Mouse (Mus musculus) MEL (cell line): ENCODE results near the gene Stab2. TPM values are rescaled to one million over a fixed set of nuclear protein-coding genes. Genes with fewer than 3 reads are reported as not detected.

Experiments used
- DNase-seq: peaks from one replicate; pipeline ENCODE4 v3.0.0; 2011; ENCODE audit warnings: low read depth, low spot score
- H3K27ac ChIP-seq: 2 replicates; pipeline ENCODE4 v1.5.1; 2012; ENCODE audit warnings: low read depth, mild to moderate bottlenecking, control low read depth, low read length, moderate library complexity; ENCODE audit not compliant: control insufficient read depth
- H3K27me3 ChIP-seq, 2 experiments: fragments of 150-350 bp in 1 of 2; sonication (generic) in 1 of 2; 2 replicates each; pipeline ENCODE4 v1.6.1; 2012; ENCODE audit warnings: low read length in 2 of 2, mild to moderate bottlenecking in 2 of 2, improper control_type of control experiment in 1 of 2, moderate library complexity in 1 of 2; ENCODE audit not compliant: insufficient read depth in 2 of 2, control insufficient read depth in 1 of 2
- H3K36me3 ChIP-seq, 2 experiments: 2 replicates each; pipeline ENCODE4 v1.6.1; 2012 to 2014; ENCODE audit warnings: low read length in 2 of 2, improper control_type of control experiment in 1 of 2, inconsistent platforms in 1 of 2, mild to moderate bottlenecking in 1 of 2; ENCODE audit not compliant: insufficient read depth in 2 of 2, control insufficient read depth in 1 of 2
- H3K4me1 ChIP-seq, 2 experiments: fragments of 150-350 bp in 1 of 2; sonication (generic) in 1 of 2; 2 replicates each; pipeline ENCODE4 v1.6.1; 2012; ENCODE audit warnings: low read length in 2 of 2, improper control_type of control experiment in 1 of 2, mild to moderate bottlenecking in 1 of 2; ENCODE audit not compliant: insufficient read depth in 2 of 2, control insufficient read depth in 1 of 2
- H3K4me3 ChIP-seq, 2 experiments: fragments of 150-350 bp in 1 of 2; sonication (generic) in 1 of 2; 2 replicates each; pipeline ENCODE4 v1.5.1; 2012; ENCODE audit warnings: low read depth in 2 of 2, low read length in 2 of 2, mild to moderate bottlenecking in 2 of 2, moderate library complexity in 2 of 2, control low read depth in 1 of 2, improper control_type of control experiment in 1 of 2; ENCODE audit not compliant: control insufficient read depth in 1 of 2, insufficient read depth in 1 of 2
- H3K79me2 ChIP-seq: 2 replicates; pipeline ENCODE4 v1.6.1; 2012; ENCODE audit warnings: mild to moderate bottlenecking, low read length, moderate library complexity; ENCODE audit not compliant: control insufficient read depth, poor library complexity, insufficient read depth
- H3K9ac ChIP-seq: 2 replicates; pipeline ENCODE4 v1.6.1; 2012; ENCODE audit warnings: low read depth, mild to moderate bottlenecking, control low read depth, low read length, moderate library complexity; ENCODE audit not compliant: control insufficient read depth, poor library complexity, severe bottlenecking
- H3K9me3 ChIP-seq: fragments of 150-350 bp; sonication (generic); replicated peaks from 2 replicates; pipeline ENCODE4 v1.6.1; 2012; ENCODE audit warnings: mild to moderate bottlenecking, low read length, improper control_type of control experiment, moderate library complexity; ENCODE audit not compliant: insufficient read depth
- BHLHE40 ChIP-seq: IDR thresholded peaks from 2 replicates; pipeline ENCODE4 v1.6.1; 2012; ENCODE audit warnings: low read depth, mild to moderate bottlenecking, inconsistent platforms, low read length, improper control_type of control experiment, borderline replicate concordance
- CHD2 ChIP-seq: IDR thresholded peaks from 2 replicates; pipeline ENCODE4 v1.6.1; 2011; ENCODE audit warnings: low read length, improper control_type of control experiment
- CTCF ChIP-seq, 3 experiments: IDR thresholded peaks in 2 of 3; conservative IDR thresholded peaks in 1 of 3; 2 replicates each; pipeline ENCODE4 v1.5.1; 2011 to 2012; ENCODE audit warnings: low read length in 3 of 3, low read depth in 2 of 3, mild to moderate bottlenecking in 2 of 3, improper control_type of control experiment in 1 of 3, inconsistent platforms in 1 of 3, mixed read lengths in 1 of 3, moderate library complexity in 1 of 3; ENCODE audit not compliant: control insufficient read depth in 1 of 3, insufficient read depth in 1 of 3, poor library complexity in 1 of 3, severe bottlenecking in 1 of 3
- EP300 ChIP-seq, 2 experiments: IDR thresholded peaks; 2 replicates each; pipeline ENCODE4 v1.6.1; 2011; ENCODE audit warnings: improper control_type of control experiment in 2 of 2, low read length in 2 of 2, low read depth in 1 of 2, mild to moderate bottlenecking in 1 of 2
- GABPA ChIP-seq: IDR thresholded peaks from 2 replicates; pipeline ENCODE4 v1.6.1; 2012; ENCODE audit warnings: low read depth, mild to moderate bottlenecking, inconsistent platforms, low read length, improper control_type of control experiment, moderate library complexity
- JUND ChIP-seq: IDR thresholded peaks from 2 replicates; pipeline ENCODE4 v1.6.1; 2011; ENCODE audit warnings: low read depth, mild to moderate bottlenecking, improper control_type of control experiment, low read length
- KAT2A ChIP-seq: conservative IDR thresholded peaks from 2 replicates; pipeline ENCODE4 v1.6.1; 2012; ENCODE audit warnings: low read depth, low read length, improper control_type of control experiment, inconsistent platforms
- MAFK ChIP-seq: IDR thresholded peaks from 2 replicates; pipeline ENCODE4 v1.6.1; 2011; ENCODE audit warnings: low read depth, mild to moderate bottlenecking, low read length, improper control_type of control experiment, borderline replicate concordance
- MEF2A ChIP-seq: IDR thresholded peaks from 2 replicates; pipeline ENCODE4 v1.6.1; 2014; ENCODE audit warnings: low read depth, mild to moderate bottlenecking, inconsistent platforms, low read length, improper control_type of control experiment; ENCODE audit not compliant: poor library complexity, insufficient replicate concordance, severe bottlenecking; ENCODE audit errors: extremely low read depth
- MXI1 ChIP-seq: IDR thresholded peaks from 2 replicates; pipeline ENCODE4 v1.6.1; 2011; ENCODE audit warnings: mild to moderate bottlenecking, low read depth, low read length, improper control_type of control experiment
- POLR2AphosphoS5 ChIP-seq: IDR thresholded peaks from 2 replicates; pipeline ENCODE4 v1.6.1; 2012; ENCODE audit warnings: low read depth, borderline replicate concordance, mild to moderate bottlenecking, inconsistent platforms, low read length, moderate library complexity, mixed read lengths
- RCOR1 ChIP-seq: IDR thresholded peaks from 2 replicates; pipeline ENCODE4 v1.6.1; 2012; ENCODE audit warnings: low read depth, mild to moderate bottlenecking, inconsistent platforms, low read length, improper control_type of control experiment
- SMC3 ChIP-seq: IDR thresholded peaks from 2 replicates; pipeline ENCODE4 v1.6.1; 2011; ENCODE audit warnings: low read depth, low read length, improper control_type of control experiment
- TAL1 ChIP-seq: IDR thresholded peaks from 2 replicates; pipeline ENCODE4 v1.6.1; 2012; ENCODE audit warnings: mild to moderate bottlenecking, inconsistent platforms, low read length, moderate library complexity, mixed read lengths
- UBTF ChIP-seq: IDR thresholded peaks from 2 replicates; pipeline ENCODE4 v1.6.1; 2012; ENCODE audit warnings: low read depth, mild to moderate bottlenecking, inconsistent platforms, low read length, improper control_type of control experiment, moderate library complexity, borderline replicate concordance; ENCODE audit not compliant: insufficient read depth
- ZC3H11A ChIP-seq: IDR thresholded peaks from 2 replicates; pipeline ENCODE4 v1.6.1; 2012; ENCODE audit warnings: low read depth, mild to moderate bottlenecking, inconsistent platforms, low read length, improper control_type of control experiment
- polyA plus RNA-seq, 2 experiments: library from polyadenylated mRNA; stranded (reverse) in 1 of 2; unstranded in 1 of 2; fragments of >175 nt in 1 of 2; fragments of >200 nt in 1 of 2; gene quantifications; 2 replicates each; pipeline versions ENCODE4 v1.2.1 to v1.2.4; 2012; ENCODE audit warnings: low replicate concordance in 2 of 2, low read depth in 1 of 2; ENCODE audit not compliant: insufficient read length in 2 of 2, insufficient read depth in 1 of 2, missing spikeins in 1 of 2
- total RNA-seq: library from RNA; depleted of rRNA; stranded (reverse); fragments of 300-350 nt; gene quantifications from 2 replicates; pipeline ENCODE4 v1.2.3, GENCODE M21; 2012; rRNA removed

Gene Stab2
- total and polyA plus RNA-seq, 3 experiments = 0.73 to 5.1 TPM; not detected in 1

GRCm38 (mm10) chr10:86793509-86793951 lies 214.3 kb downstream of the Stab2 start:
- Histone ChIP-seq H3K36me3 (no peaks in the 10 kb centered on the region; a peak in 2 of 4 replicates), H3K79me2 (peaks cover 36% of the 10 kb centered on the region), H3K4me3 (no peak overlapping the region), H3K9me3 (no peaks in the 10 kb centered on the region), H3K4me1 (no peaks in the 10 kb centered on the region), H3K27me3 (no peaks in the 10 kb centered on the region), H3K9ac (no peak overlapping the region), H3K27ac (no peak overlapping the region)
- TF ChIP-seq CTCF (IDR thresholded peaks at IDR 0.05 in 2 of 3, conservative IDR thresholded peaks at IDR 0.05 in 1 of 3; ENCODE audit: control insufficient read depth in 1 of 3, insufficient read depth in 1 of 3, low read depth in 2 of 3, low read length in 3 of 3, poor library complexity in 1 of 3, severe bottlenecking in 1 of 3) = no peak
- TF ChIP-seq JUND = no peak
- TF ChIP-seq EP300 (IDR thresholded peaks at IDR 0.05; ENCODE audit: low read depth in 1 of 2, low read length in 2 of 2) = no peak
- no peak for TF ChIP-seq GABPA
- TF ChIP-seq ZC3H11A = no peak
- no peak for TF ChIP-seq BHLHE40
- TF ChIP-seq MEF2A = no peak
- no peak for TF ChIP-seq MXI1
- no peak for DNase-seq

- Histone ChIP-seq H3K27ac (no peak overlapping the region), H3K4me1 (no peaks in the 10 kb centered on the region)
- TF ChIP-seq SMC3 = no peak
- no peak for TF ChIP-seq MEF2A
- no peak for TF ChIP-seq KAT2A
- TF ChIP-seq POLR2AphosphoS5 = no peak
- no peak for TF ChIP-seq MAFK
- no peak for TF ChIP-seq RCOR1
- TF ChIP-seq BHLHE40 = no peak
- TF ChIP-seq CHD2 = no peak
- TF ChIP-seq CTCF (IDR thresholded peaks at IDR 0.05 in 2 of 3, conservative IDR thresholded peaks at IDR 0.05 in 1 of 3; ENCODE audit: control insufficient read depth in 1 of 3, insufficient read depth in 1 of 3, low read depth in 2 of 3, low read length in 3 of 3, poor library complexity in 1 of 3, severe bottlenecking in 1 of 3) = no peak
- TF ChIP-seq UBTF = no peak
- TF ChIP-seq TAL1 = no peak
- TF ChIP-seq, all 39 proteins: peak for 0
- no peak for DNase-seq
- Histone ChIP-seq H3K9me3 (no peaks in the 10 kb centered on the region), H3K36me3 (no peaks in the 10 kb centered on the region; a peak in 2 of 4 replicates), H3K9ac (no peak overlapping the region), H3K4me3 (no peak overlapping the region), H3K27me3 (no peaks in the 10 kb centered on the region), H3K79me2 (peaks cover 50% of the 10 kb centered on the region)
These were observed 216.2 kb downstream of the Stab2 start for GRCm38 (mm10) chr10:86791507-86792184.

Other genes with a start within 250 kb of the Stab2 start
- 1.3 and 1.8 TPM in 2 replicates for gene Gm49358, start 244.1 kb downstream of the Stab2 start, total RNA-seq
- not detected for gene Gm49358, start 244.1 kb downstream of the Stab2 start, polyA plus RNA-seq
- gene Nt5dc3, start 229.0 kb downstream of the Stab2 start, total RNA-seq = 7.0 and 9.7 TPM in 2 replicates
- 10 to 100 TPM in 1 of 2 experiments, not detected in 1; 15.6 TPM for gene Nt5dc3, start 229.0 kb downstream of the Stab2 start, polyA plus RNA-seq
- not detected in 2 replicates for gene 1700113H08Rik, start 50.0 kb upstream of the Stab2 start, total RNA-seq
- not detected for gene 1700113H08Rik, start 50.0 kb upstream of the Stab2 start, polyA plus RNA-seq